Mouse (Mus musculus) c-Kit-negative CD71-positive TER-119-positive erythroid progenitor cells, embryonic 14.5 days (primary cell): ENCODE results near the gene Ctnnd2.

Experiments used
- DNase-seq: peaks from one replicate; pipeline ENCODE4 v3.0.0-alpha.2; 2013; ENCODE audit warnings: low read depth, low spot score

Gene Ctnnd2

DNA sequence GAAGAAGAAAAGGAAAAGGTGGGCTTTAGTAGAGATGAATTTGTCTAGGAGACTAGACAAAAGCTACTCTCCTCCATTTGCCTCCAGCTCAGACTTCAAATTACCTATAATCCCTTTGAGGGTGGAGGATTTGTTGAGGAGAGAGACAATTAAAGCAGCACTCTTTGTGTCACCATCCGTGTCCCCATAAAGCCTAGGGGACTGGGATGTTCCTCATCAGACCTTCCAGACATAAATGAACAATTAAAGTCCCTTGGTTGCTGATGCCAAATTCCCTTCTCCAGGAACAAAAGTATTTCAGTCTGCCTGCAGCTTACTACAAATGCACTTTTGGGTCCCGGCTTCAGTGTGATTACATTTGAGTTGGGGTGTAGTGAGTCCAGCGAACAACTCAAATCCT, 340.1 kb downstream of the Ctnnd2 start:
- no peak for DNase-seq

DNA sequence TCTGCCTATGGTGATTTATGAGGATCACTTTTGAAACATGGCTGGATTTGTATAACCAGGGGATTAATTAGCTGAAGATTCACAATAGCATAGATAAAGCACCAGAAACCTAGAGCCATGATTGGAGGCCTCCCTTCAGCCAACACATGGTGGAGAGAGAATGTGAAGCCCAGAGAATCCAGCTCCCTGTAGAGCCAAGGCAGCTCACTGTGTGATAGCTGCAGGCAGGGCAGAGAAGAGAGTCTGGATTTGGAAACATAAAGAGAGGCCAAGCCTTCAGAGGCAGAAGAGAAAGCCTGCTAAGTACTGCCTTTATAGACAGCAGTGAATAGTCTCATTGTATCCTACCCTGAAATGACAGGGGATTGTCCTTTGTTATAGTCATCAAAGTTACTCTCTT, 340.7 kb downstream of the Ctnnd2 start:
- DNase-seq = no peak

DNA sequence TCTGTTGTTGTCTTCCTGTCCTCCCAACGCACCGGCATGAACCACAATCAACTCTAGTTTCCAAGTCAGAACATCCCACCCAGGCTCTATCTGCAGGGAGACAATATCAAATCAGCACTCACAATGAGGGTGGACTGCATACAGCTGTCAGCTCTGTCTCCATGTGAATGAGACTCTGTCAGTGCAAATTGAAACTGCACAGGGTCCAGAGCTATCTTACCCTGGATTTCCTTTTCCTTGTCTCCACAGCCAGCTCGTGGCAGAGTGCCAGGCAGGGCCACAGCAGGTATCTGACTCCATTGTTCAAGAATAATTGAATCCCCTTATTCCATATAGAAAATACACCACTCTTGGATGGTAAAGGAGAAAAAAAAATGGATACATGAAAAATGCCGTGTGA, 343.0 kb downstream of the Ctnnd2 start:
- no peak for DNase-seq

DNA sequence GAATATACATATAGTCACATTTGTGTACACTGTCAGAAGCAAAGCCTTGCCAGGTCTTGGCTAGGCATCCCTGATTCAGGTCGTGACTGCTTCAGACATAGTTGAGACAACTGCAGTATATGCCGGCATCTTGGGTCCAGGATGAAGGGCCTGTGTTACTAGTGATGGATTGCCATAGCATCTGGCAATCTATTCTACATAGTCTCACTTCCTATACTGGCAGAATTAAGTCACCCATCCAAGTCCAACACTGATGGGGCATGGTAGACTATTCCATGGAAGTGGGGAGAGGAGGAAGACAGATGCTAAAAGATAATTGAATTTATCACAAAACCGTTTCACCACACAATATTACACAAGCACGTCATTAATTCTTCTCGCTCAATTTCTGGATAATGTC, 369.1 kb downstream of the Ctnnd2 start:
- no peak for DNase-seq

DNA sequence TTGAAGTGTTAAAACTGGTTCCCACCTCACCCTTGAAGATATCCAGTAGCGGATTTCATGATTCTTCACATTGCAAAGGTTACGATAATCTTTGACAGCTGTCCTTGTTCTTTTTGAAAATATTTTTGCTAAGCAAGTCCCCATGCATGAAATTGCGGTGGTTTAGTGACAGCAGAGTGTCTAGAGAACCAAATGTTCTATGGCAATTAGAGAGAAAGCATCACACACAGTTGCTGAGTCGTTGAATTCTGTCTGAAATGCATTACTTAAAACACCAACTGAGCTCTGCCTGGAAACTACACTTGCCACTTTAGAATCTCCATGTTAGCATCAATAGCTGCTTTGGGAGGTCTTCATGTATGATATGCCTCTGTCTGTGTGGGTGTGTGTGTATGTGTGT, 375.9 kb downstream of the Ctnnd2 start:
- DNase-seq = no peak

DNA sequence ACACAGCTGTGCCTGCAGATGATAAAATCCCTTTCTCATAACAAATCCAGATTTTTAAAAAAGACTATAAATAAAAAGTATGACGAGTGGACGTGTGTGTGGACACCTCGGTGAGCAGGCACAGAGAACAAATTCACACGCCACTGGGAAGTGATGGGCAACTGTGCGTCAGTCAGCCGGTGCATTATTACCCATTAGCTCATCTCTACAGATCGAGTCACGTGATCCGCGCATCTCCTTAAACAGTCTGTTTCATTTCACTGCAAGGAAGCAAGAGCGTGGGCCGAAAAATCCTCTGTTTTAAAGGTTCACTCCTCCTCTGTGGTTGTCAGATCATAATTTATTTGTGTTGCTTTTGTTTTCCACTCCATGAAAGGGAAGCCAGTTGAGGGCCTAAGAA, 378.6 kb downstream of the Ctnnd2 start:
- no peak for DNase-seq

DNA sequence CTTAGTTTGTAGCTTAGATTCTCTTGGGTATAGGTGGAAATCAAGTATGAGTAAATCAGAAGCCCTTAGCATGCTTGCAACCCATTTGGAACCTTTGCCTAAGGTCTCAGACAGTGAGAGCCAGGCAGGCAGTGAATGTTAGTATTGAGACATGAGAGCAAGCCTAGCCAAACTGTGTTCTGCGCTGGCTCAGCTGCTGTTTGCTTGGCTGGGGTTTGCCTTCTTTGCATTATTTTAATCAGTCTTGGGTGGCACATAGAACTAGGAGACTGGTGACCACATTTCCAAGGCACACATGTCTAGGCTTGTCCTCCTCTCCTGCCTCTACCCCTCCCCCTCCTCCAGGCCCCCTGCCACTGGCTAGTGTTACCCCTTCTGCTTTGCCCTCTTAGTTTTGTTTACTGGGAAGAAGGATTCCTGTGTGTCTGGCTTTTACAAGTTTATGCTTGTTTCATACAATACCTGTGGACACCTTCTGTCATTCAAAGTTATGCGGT, 381.6 kb downstream of the Ctnnd2 start:
- no peak for DNase-seq

DNA sequence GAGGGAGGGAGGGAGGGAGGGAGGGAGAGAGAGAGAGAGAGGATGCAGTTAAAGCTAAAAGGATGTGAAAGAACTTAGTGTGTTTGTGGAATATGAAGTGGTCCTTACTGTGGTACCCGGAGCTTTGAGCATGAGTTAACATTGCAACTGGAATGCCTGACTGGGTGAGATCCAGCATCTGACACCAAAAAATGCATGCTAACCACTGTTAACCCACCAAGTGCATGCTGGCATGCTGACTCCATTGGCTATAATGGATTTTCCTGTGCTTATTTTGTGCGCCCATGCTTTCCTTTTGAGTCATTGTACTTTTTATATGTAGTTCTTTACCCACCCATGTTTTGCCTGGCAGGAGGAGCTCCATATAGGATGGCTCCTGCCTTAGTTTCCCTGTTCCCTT, 383.4 kb downstream of the Ctnnd2 start:
- DNase-seq = no peak

DNA sequence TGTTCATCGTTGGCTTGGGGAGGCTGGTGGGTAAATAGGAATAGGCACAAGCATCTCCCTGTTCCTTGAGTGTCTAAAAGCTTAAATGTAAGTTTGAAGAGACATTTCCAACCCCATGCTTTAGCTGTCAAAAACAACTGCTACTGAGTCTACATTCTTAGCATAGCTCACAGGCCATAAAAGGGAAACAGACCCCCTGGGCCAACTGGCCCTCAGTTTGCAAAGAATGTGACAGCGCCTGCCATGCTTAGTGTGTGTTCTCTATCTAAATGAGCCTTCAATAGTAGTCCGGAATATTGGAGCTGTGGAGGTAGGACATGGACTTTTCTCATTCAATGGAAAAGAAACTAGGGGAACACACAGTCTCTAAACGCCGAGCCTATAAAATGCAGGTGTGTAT, 390.0 kb downstream of the Ctnnd2 start:
- DNase-seq = no peak

DNA sequence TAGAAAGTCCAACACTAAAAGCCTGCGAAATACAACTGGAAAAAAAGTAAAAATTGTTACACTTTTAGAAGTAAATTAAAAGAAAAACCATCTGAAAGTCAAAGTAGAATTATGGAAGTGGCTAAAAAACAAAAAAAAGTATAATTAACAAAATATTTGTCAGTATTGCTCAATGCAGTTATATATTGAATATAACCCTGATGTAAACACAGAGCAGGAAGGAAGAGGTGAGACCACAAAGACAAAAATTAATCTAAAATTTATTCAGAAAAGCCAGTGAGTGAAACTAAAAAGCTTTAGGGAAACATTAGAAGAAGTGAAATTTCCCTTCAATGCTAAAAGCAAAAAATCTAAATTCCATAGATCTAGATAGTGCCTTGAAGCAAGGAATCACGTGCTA, 392.2 kb downstream of the Ctnnd2 start:
- DNase-seq = no peak

DNA sequence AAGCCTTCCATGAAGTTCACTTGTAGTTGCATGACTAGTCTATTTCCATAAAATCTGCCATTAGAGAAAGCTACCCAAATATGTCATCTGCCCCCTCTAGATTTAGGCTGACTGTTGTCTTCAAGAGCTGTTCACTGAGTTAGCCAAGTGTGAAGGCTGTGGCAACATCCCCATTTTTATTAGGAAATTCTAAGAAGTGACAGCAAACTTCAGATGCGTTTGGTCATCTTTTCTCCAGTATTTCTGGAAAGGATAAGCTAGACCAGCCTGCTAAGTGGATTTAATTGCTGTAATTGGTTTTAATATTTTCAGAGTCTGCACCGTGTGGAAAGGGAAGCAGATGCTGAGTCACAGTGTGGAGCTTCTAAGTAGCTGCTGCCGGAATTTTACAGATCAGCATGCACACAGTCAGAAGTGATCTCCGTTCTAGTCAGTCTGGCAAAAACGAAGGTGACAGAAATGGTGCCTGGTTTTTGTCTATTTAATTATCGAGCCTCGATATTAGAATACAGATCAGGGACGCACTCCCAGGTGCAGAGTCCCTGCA, 397.9 kb downstream of the Ctnnd2 start:
- DNase-seq = no peak

DNA sequence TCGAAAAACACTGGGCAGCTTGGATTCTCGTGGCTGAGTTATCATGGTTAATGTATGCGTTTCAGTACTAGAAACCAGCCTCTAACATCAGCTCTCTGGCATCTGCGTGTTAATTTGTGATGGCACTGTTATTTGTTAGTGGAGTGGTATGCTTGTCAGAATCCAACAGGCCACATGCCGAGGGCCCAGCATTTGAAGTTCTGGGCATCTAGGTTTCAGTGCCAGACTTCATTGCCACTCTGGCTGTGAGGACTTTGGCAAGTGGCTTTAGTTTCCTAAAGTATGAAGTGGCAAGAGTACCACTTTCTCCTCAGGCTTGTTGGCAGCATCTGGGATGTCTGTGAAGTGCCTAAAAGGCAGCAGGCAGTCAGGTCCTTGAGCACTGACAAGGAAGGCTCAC, 415.1 kb downstream of the Ctnnd2 start:
- no peak for DNase-seq

DNA sequence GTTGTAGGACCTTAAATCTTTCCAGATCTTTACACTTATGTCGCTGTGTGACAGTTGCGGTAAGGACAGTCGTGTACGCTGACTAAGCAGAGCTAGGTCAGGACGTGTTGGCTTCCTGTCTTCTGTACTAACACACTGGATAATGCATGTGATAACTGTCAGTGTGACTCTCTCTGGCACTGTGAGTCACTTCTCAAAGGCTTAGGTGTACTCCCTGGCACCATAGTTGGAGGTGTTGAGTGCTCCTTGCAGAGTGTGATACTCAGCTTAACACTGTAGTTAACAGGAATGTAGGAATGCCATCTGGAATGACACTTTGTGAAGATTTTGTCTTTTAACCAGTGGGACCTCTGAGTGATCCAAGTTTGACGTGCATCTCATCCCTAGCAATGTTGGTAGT, 418.5 kb downstream of the Ctnnd2 start:
- DNase-seq = no peak

DNA sequence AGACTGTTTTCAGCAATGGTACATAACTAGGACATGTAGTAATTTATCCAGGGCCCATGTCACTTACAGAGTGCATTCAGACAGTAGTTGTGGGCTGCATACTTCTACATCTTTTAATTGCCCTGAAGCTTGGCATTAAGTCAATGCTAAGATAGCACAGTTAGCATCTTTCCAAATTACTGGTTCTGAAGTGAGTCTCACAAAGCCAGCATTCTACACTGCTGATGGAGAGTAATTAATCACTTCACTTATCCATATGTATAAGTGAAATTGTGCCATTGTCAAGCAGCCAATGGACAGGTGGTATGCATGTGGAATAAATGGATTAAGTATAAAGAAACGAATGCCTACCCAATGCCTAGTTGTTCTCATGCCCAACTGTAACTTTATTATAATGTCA, 423.1 kb downstream of the Ctnnd2 start:
- no peak for DNase-seq

DNA sequence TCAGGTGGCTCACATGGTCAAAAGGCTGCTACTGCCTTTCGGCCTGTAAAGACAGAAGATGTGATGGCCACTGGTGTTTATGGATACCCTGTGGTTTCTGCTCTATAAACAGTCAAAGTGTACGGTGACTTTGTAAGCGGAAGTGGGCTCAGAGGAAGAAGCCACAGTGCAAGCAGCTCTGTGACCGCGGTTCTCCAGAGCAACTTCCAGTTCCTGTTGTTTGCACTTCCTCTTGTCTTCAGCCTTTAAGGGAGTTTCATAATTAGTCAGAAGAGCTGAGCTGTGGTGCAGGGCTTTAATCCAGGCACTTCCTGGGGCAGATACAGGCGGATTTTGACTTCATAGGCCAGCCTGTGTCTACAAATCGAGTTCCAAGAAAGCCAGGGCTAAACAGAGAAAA, 438.2 kb downstream of the Ctnnd2 start:
- DNase-seq = no peak

DNA sequence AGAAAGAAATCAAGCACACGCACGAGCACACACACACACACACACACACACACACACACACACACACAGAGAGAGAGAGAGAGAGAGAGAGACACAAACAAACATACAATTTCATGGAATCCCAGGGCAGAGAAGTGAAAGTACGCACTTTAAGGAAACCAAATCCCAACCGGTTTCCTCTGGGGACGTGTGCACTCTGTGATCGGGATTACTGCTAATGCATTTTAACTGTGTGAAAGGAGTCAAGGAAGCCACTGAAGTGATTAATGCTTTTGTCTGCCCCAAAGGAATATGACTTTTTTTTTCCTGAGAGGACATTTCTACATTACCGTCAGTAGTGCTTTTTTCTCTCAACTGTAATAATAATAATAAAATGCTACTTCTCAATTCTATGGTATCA, 443.1 kb downstream of the Ctnnd2 start:
- DNase-seq = no peak

DNA sequence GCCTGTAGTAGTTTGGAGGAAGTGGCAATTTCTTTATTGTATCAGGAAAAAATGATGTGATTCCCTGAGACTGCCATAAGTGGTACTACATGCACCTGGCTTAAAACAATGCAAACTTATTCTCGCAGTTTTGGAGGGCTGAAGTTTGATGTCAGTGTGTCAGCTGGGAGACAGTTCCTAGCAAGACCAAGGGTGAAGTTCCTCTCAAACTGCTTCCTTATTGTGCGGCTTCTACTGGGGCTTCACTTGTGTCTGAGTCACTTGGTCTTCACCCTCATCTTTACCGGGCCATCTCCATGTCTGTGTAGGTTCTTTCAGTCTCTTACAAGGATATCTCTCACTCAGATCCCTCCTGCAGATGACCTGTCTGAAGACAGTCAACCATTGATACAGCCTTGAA, 444.5 kb downstream of the Ctnnd2 start:
- no peak for DNase-seq

DNA sequence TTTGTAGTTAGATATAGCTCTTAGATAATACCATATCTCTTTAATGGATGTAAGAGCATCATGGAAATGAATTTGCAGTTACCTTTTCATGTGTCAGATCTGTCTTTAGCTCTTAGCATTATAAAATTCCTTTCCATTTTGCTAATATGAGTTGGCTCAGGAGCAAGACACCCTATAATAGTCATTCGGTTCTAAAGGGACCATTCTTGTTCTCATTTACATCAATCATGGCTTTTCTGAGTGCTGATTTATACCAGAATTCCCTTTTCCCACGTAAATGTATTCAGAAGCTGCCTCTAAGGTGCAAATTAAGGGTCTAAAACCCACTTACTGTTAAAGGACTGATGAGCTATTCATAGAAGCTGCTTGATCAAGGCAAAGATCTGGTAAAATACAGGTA, 445.5 kb downstream of the Ctnnd2 start:
- DNase-seq = no peak

DNA sequence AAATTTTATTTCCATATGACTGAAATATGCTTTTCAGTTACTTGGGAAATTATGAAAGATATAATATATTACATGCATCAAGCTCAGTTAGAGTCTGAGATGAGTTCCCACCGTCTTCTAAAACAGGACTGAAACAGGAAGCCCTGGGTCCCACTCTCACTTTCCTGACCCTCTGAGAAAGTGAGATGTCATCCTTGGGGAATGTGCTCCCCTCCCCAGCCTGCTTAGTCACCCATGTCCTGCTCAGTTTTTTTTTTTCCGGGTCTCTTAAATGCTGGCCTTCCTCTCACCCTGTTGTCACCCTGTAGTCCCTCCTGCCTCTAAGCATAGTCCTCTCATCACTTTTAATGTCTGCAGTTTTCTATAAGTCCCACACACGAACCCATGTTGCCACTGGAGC, 456.1 kb downstream of the Ctnnd2 start:
- no peak for DNase-seq

DNA sequence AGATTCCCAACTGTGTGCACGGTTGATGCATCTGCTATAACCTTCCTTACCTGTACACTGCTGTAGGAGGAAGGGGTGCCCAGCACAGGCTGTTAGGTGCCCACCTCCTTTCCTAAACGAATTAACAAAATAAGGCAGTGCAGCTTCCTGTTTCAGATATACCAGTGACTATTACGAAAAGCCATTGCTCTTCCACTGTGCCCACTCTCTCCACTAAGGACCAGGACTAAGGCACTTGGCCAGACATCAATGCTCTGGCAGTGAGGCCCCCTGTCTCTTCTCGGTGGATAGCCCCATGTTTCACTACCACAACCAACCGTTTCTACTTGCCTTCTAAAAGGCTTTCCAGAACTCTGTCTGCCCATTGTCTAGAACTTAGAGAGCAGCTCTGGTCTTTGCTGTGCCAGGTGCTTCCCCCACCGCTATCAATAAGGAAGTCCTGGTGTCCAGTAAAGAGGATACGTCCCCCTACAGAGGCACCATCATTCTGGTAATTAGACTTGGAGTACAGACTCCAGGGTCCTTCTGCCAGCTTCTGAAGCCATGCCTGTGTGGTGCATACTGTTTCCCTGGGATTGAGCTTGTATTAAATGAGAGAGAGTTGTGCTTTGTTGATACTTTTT, 459.8 kb downstream of the Ctnnd2 start:
- no peak for DNase-seq

DNA sequence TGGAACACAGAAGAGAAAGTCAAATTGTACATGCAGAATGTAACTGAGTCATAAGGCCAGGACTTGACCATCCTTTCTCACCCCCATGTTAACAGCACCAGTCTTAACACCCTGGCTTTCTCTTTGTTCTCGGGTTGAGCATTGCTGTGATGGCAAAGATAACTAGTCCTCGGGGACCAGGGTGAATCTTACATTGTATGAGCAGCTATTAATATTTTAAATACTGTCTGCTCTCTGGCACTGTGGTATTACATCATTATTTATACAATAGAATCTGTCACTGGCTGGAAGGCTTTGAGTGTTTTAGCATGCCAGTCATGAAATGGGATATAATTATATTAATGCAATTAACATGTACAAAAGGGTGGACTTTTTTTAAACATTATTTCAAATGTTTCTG, 461.5 kb downstream of the Ctnnd2 start:
- DNase-seq = no peak

DNA sequence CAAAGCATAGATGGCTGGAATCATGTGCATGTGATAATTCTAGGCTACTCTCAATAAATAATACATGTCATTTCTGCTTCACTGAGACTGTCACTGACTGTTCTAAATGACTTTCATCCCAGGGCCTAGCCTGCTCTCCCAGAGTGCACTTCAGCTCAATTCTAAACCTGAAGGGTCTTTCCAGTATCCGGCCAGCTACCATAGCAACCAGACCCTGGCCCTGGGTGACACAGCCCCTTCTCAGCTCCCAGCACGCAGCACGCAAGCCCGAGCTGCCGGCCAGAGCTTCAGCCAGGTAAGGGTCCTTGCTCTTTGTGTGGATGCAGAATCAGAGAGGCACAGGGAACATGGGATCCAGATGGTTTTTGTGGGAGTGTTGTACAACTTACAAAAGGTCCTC, 462.1 kb downstream of the Ctnnd2 start:
- DNase-seq = no peak

DNA sequence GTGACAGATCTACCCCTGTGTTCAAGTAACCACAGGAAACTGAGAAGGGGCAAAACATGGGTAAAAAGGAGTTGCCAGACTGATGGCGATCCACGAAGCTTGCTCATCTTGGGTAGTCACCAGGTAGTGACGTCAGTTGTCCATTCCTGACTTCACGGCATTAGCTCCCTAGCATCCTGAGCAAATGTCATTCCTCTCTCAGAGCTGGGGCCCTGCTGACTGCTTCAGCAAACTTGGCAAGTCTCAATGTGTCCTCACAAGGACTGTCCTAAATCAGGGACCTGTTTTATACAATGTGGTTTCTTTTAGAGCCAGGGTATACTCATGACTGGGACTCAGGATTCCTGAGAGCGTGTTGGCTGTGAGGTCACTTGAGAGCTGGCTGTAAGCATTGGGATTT, 468.3 kb downstream of the Ctnnd2 start:
- DNase-seq = no peak

DNA sequence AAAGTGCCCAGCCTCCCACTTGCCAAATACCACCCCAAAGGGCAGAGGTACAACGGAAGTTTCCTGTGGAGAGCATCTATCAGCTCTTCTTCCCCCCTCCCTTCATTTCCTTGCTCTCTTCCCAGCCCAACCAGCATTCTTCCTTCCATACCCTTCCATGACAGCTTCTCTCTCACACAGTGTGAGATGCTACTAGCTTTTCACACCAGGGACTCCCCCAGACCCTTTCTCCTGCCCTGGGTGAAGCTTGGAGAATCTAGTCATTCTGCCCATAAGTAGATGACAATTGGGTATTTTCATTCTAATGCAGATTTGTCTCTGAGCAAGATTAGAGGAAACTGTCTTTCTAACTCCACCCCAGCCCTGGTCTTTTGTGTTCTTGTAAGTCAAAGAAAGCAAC, 473.3 kb downstream of the Ctnnd2 start:
- DNase-seq = no peak
